Mouse (Mus musculus): ENCODE data around the gene Slpi.

- TF ChIP-seq CEBPB (IDR thresholded peaks at IDR 0.05; ENCODE audit: insufficient read depth, poor library complexity, severe bottlenecking): no peak
- TF ChIP-seq USF1 (IDR thresholded peaks at IDR 0.05; ENCODE audit: low read depth): no peak
- no peak for TF ChIP-seq POLR2A (IDR thresholded peaks at IDR 0.05; ENCODE audit: insufficient read length, low read depth)
- TF ChIP-seq MYOD1 (IDR thresholded peaks at IDR 0.05; ENCODE audit: control insufficient read depth in 1 of 3, insufficient read length in 2 of 3, low read depth in 2 of 3): no peak
- no peak for TF ChIP-seq MAX (IDR thresholded peaks at IDR 0.05; ENCODE audit: low read depth)
- no peak for TF ChIP-seq TCF12 (IDR thresholded peaks at IDR 0.05; ENCODE audit: insufficient read depth, poor library complexity, severe bottlenecking)
- TF ChIP-seq MYOG (IDR thresholded peaks at IDR 0.05; ENCODE audit: control insufficient read depth in 1 of 3, insufficient read depth in 1 of 3, insufficient read length in 2 of 3, low read depth in 2 of 3): no peak
Measured at GRCm38 (mm10) chr2:164421306-164421705, 32.4 kb upstream of the Slpi start.
